In genomic region chr15:69591219-69592006, GRCm38 (mm10) we compare ENCODE assay signal across 17 mouse cellular contexts.
DNase-seq lines count a peak whose midpoint lies in the region; ATAC-seq and TF ChIP-seq lines count a peak whose summit lies in the region.
"Had no signal": no experiment of that assay in that cellular context is flagged by ENCODE, and none has a peak within 500 bp of the region (broad histone marks: within the 10 kb centered on the region; RNA-seq: fewer than 3 reads in every experiment).

No protein-coding gene starts in this region.

- no peak for ATAC-seq in embryonic facial prominence, embryonic 11.5 days (replicated peaks; ENCODE audit: insufficient number of reproducible peaks, low FRiP score, low TSS enrichment, low read depth)
- peak; percentile 81 for ATAC-seq in hindbrain, embryonic 12.5 days (ENCODE audit: low FRiP score)
- peak; percentile 62 for ATAC-seq in midbrain, embryonic 14.5 days (ENCODE audit: low FRiP score, low TSS enrichment)

- no peak overlapping the region for H3K27ac ChIP-seq in embryonic facial prominence, embryonic 11.5 days (replicated peaks; ENCODE audit: low read depth, low read length)
- no peak overlapping the region; the same call in 1 of the 2 replicates for H3K27ac ChIP-seq in hindbrain, embryonic 12.5 days
- no peak overlapping the region for H3K27ac ChIP-seq in midbrain, embryonic 14.5 days (replicated peaks; ENCODE audit: low read depth, low read length)
- H3K27ac ChIP-seq in cerebellum, adult 2 months (ENCODE audit: insufficient read depth, low read length), result no peak overlapping the region
- H3K27ac ChIP-seq: stomach, embryonic 15.5 days had no signal

- H3K9ac ChIP-seq in embryonic facial prominence, embryonic 11.5 days (replicated peaks; ENCODE audit: low read length), result no peak overlapping the region
- H3K9ac ChIP-seq in hindbrain, embryonic 12.5 days, result no peak overlapping the region
- no peak overlapping the region for H3K9ac ChIP-seq in midbrain, embryonic 14.5 days (replicated peaks; ENCODE audit: low read length)
- H3K9ac ChIP-seq: heart, embryonic 12.5 days; stomach, embryonic 15.5 days had no signal

- 27% methylated on average over 4 of the region's 4 CpGs for WGBS in embryonic facial prominence, embryonic 11.5 days
- 17% methylated on average over 4 of the region's 4 CpGs for WGBS in hindbrain, embryonic 12.5 days
- 5% methylated on average over 4 of the region's 4 CpGs for WGBS in midbrain, embryonic 14.5 days
- WGBS in cerebellum, adult 2 months, result 38% methylated on average over 4 of the region's 4 CpGs

- TF ChIP-seq CTCF in cerebellum, adult 2 months (IDR thresholded peaks at IDR 0.05; ENCODE audit: borderline replicate concordance, insufficient read depth, low read depth, low read length), result no peak

- H3K4me2 ChIP-seq in embryonic facial prominence, embryonic 11.5 days (ENCODE audit: low read depth, low read length), result no peak overlapping the region
- no peak overlapping the region for H3K4me2 ChIP-seq in hindbrain, embryonic 12.5 days (replicated peaks)
- no peak overlapping the region for H3K4me2 ChIP-seq in midbrain, embryonic 14.5 days (ENCODE audit: low read length)
- H3K4me2 ChIP-seq: heart, embryonic 12.5 days; stomach, embryonic 15.5 days had no signal

- H3K9me3 ChIP-seq in embryonic facial prominence, embryonic 11.5 days (replicated peaks; ENCODE audit: control insufficient read depth, low read length), result no peaks in the 10 kb centered on the region
- no peaks in the 10 kb centered on the region for H3K9me3 ChIP-seq in hindbrain, embryonic 12.5 days (replicated peaks)
- H3K9me3 ChIP-seq in midbrain, embryonic 14.5 days (ENCODE audit: control insufficient read depth, low read length), result no peaks in the 10 kb centered on the region
- H3K9me3 ChIP-seq: heart, embryonic 12.5 days; megakaryocyte, embryonic 14.5 days; stomach, embryonic 15.5 days had no signal

- no peak overlapping the region for H3K4me3 ChIP-seq in embryonic facial prominence, embryonic 11.5 days (ENCODE audit: low read depth, low read length)
- no peak overlapping the region for H3K4me3 ChIP-seq in hindbrain, embryonic 12.5 days
- no peak overlapping the region for H3K4me3 ChIP-seq in midbrain, embryonic 14.5 days (replicated peaks; ENCODE audit: low read depth, low read length)
- H3K4me3 ChIP-seq in cerebellum, adult 2 months (replicated peaks; ENCODE audit: insufficient read depth, low read depth, low read length), result no peak overlapping the region
- H3K4me3 ChIP-seq: erythroblast, embryonic 14.5 days; heart, embryonic 12.5 days; megakaryocyte, embryonic 14.5 days; stomach, embryonic 15.5 days had no signal

- no peaks in the 10 kb centered on the region for H3K4me1 ChIP-seq in embryonic facial prominence, embryonic 11.5 days (ENCODE audit: control insufficient read depth, insufficient read depth, low read length)
- H3K4me1 ChIP-seq in hindbrain, embryonic 12.5 days, result peaks cover 10% of the 10 kb centered on the region; the same call in 1 of the 2 replicates
- H3K4me1 ChIP-seq in midbrain, embryonic 14.5 days (ENCODE audit: control insufficient read depth, insufficient read depth, low read length), result 0 out of 2 replicates have a peak, but pooled peaks cover 8% of the 10 kb centered on the region
- no peaks in the 10 kb centered on the region for H3K4me1 ChIP-seq in cerebellum, adult 2 months (ENCODE audit: control insufficient read depth, insufficient read depth, low read length)
- H3K4me1 ChIP-seq: megakaryocyte, embryonic 14.5 days; stomach, embryonic 15.5 days had no signal

- peak; percentile 9 for DNase-seq in ZHBTc4 (ENCODE audit: low read depth, low spot score)
- peak; percentile 26 for DNase-seq in embryonic facial prominence, embryonic 11.5 days (ENCODE audit: low spot score)
- peak; percentile 55 for DNase-seq in midbrain, embryonic 14.5 days
- DNase-seq in right cerebral cortex, postnatal 36 days (ENCODE audit: low spot score in 2 of 2), result no peak
- DNase-seq in cerebellum, adult 2 months, result no peak
- DNase-seq in kidney, postnatal 36 days, result no peak
- DNase-seq: cerebellum, adult 9-10 months; gastrocnemius, postnatal 14 days; kidney, postnatal 10 days; liver; right cerebral cortex, postnatal 14 days; thymus, postnatal 14 days had no signal

- no peaks in the 10 kb centered on the region for H3K36me3 ChIP-seq in embryonic facial prominence, embryonic 11.5 days (replicated peaks; ENCODE audit: control insufficient read depth, insufficient read depth, low read depth, low read length)
- H3K36me3 ChIP-seq in hindbrain, embryonic 12.5 days, result no peaks in the 10 kb centered on the region
- H3K36me3 ChIP-seq in midbrain, embryonic 14.5 days (ENCODE audit: control insufficient read depth, insufficient read depth, low read length), result no peaks in the 10 kb centered on the region
- H3K36me3 ChIP-seq: heart, embryonic 12.5 days; stomach, embryonic 15.5 days had no signal

- TF ChIP-seq POLR2A in cerebellum, adult 2 months (IDR thresholded peaks at IDR 0.05; ENCODE audit: borderline replicate concordance, insufficient read depth, low read length), result no peak

- H3K27me3 ChIP-seq in embryonic facial prominence, embryonic 11.5 days (ENCODE audit: control insufficient read depth, insufficient read depth, low read length), result no peaks in the 10 kb centered on the region
- no peaks in the 10 kb centered on the region for H3K27me3 ChIP-seq in hindbrain, embryonic 12.5 days
- no peaks in the 10 kb centered on the region for H3K27me3 ChIP-seq in midbrain, embryonic 14.5 days (ENCODE audit: control insufficient read depth, insufficient read depth, low read length)
- no peaks in the 10 kb centered on the region for H3K27me3 ChIP-seq in cerebellum, adult 2 months (ENCODE audit: control insufficient read depth, insufficient read depth, low read length)
- H3K27me3 ChIP-seq: heart, embryonic 12.5 days; megakaryocyte, embryonic 14.5 days; stomach, embryonic 15.5 days had no signal

Comparison
In these comparisons a context has a peak if more than half of its experiments do, and no peak if none do; other contexts are left out.
1. DNase-seq: peak in ZHBTc4 (single experiment), embryonic facial prominence, embryonic 11.5 days (single experiment) and midbrain, embryonic 14.5 days (single experiment); none in right cerebral cortex, postnatal 36 days (0 of 2), cerebellum, adult 2 months (0 of 2) and kidney, postnatal 36 days (0 of 2).